Mouse (Mus musculus) large intestine, adult 2 months (tissue): Measurements from ENCODE around the gene Foxk1. TPM values are rescaled to one million over a fixed set of nuclear protein-coding genes. Genes with fewer than 3 reads are reported as not detected.

Experiments used
- DNase-seq: peaks from one replicate; pipeline ENCODE4 v3.0.0-alpha.2; 2012; ENCODE audit warnings: low read depth, low spot score
- WGBS: fragments of 180-500 bp; shearing (Covaris S2); methylation state at CpG from one replicate; pipeline ENCODE4 v1.1.7; 2018; 5-methylcytosine and 5-hydroxymethylcytosine counted together
- polyA plus RNA-seq: library from polyadenylated mRNA; depleted of rRNA; stranded (reverse); fragments of >200 nt; gene quantifications from 2 replicates; pipeline ENCODE4 v1.2.3, GENCODE M21; 2012

Foxk1 gene
- polyA plus RNA-seq, 1 experiment = 10.4 TPM

- DNase-seq = no peak
- WGBS = 61% methylated on average over 17 of the region's 17 CpGs
Observed at GRCm38 (mm10) chr5:142386784-142387680, 14.3 kb upstream of the Foxk1 start.

- WGBS = 83% methylated on average over 4 of the region's 4 CpGs
- DNase-seq = no peak
Observed at GRCm38 (mm10) chr5:142387716-142388115, 13.6 kb upstream of the Foxk1 start.

- 79% methylated on average over 5 of the region's 5 CpGs for WGBS
Observed at GRCm38 (mm10) chr5:142391691-142392090, 9.6 kb upstream of the Foxk1 start.

GRCm38 (mm10) chr5:142394602-142395252 is 6.6 kb upstream of the Foxk1 start:
- 94% methylated on average over 6 of the region's 6 CpGs for WGBS
- no peak for DNase-seq

More at GRCm38 (mm10) chr5:142391691-142392090, 9.6 kb upstream of the Foxk1 start:
- DNase-seq = no peak

- 65% methylated on average over 5 of the region's 5 CpGs for WGBS
- DNase-seq = no peak
Observed at GRCm38 (mm10) chr5:142395909-142396308, 5.4 kb upstream of the Foxk1 start.

GRCm38 (mm10) chr5:142400181-142400883 is 965 bp upstream of the Foxk1 start:
- DNase-seq = no peak
- 40% methylated on average over 17 of the region's 17 CpGs for WGBS

- no peak for DNase-seq
- WGBS = 1% methylated on average over 66 of the region's 67 CpGs
Observed at GRCm38 (mm10) chr5:142401641-142402625, 636 bp downstream of the Foxk1 start.

- WGBS = 20% methylated on average over 3 of the region's 3 CpGs
- no peak for DNase-seq
Observed at GRCm38 (mm10) chr5:142403694-142404093, 2.4 kb downstream of the Foxk1 start.

- no peak for DNase-seq
Observed at GRCm38 (mm10) chr5:142404307-142404706, 3.0 kb downstream of the Foxk1 start.

GRCm38 (mm10) chr5:142405426-142405825 is 4.1 kb downstream of the Foxk1 start:
- WGBS = 63% methylated on average over 6 of the region's 6 CpGs
- DNase-seq = no peak

More at GRCm38 (mm10) chr5:142404307-142404706, 3.0 kb downstream of the Foxk1 start:
- 32% methylated on average over 1 of the region's 1 CpGs for WGBS

- WGBS = 43% methylated on average over 7 of the region's 7 CpGs
- DNase-seq = no peak
Observed at GRCm38 (mm10) chr5:142406401-142406800, 5.1 kb downstream of the Foxk1 start.

GRCm38 (mm10) chr5:142406937-142407336 is 5.6 kb downstream of the Foxk1 start:
- 55% methylated on average over 11 of the region's 11 CpGs for WGBS
- no peak for DNase-seq

- 81% methylated on average over 7 of the region's 7 CpGs for WGBS
- DNase-seq = no peak
Observed at GRCm38 (mm10) chr5:142407381-142407780, 6.1 kb downstream of the Foxk1 start.

- 57% methylated on average over 6 of the region's 6 CpGs for WGBS
Observed at GRCm38 (mm10) chr5:142409169-142409568, 7.9 kb downstream of the Foxk1 start.

GRCm38 (mm10) chr5:142410348-142410747 is 9.1 kb downstream of the Foxk1 start:
- no peak for DNase-seq

More at GRCm38 (mm10) chr5:142409169-142409568, 7.9 kb downstream of the Foxk1 start:
- DNase-seq = no peak

GRCm38 (mm10) chr5:142412678-142413385 is 11.5 kb downstream of the Foxk1 start:
- 27% methylated on average over 6 of the region's 6 CpGs for WGBS
- no peak for DNase-seq

More at GRCm38 (mm10) chr5:142410348-142410747, 9.1 kb downstream of the Foxk1 start:
- 82% methylated on average over 7 of the region's 7 CpGs for WGBS

GRCm38 (mm10) chr5:142413723-142414445 is 12.6 kb downstream of the Foxk1 start:
- WGBS = 29% methylated on average over 9 of the region's 9 CpGs

GRCm38 (mm10) chr5:142415401-142415800 is 14.1 kb downstream of the Foxk1 start:
- 51% methylated on average over 6 of the region's 6 CpGs for WGBS
- no peak for DNase-seq

More at GRCm38 (mm10) chr5:142413723-142414445, 12.6 kb downstream of the Foxk1 start:
- DNase-seq = no peak
